Mouse (Mus musculus) limb, embryonic 14.5 days (tissue): Measurements from ENCODE around the gene Yme1l1. TPM values are rescaled to one million over a fixed set of nuclear protein-coding genes. Genes with fewer than 3 reads are reported as not detected.

ENCODE experiments used
- ATAC-seq: fragments of 200-750 bp; cut with Nextera tagmentation; 2 replicates; pipeline ENCODE4 v1.8.0; 2017; ENCODE audit warnings: low read depth, moderate number of reproducible peaks, moderate TSS enrichment; ENCODE audit not compliant: low FRiP score
- DNase-seq: peaks from one replicate; pipeline ENCODE4 v3.0.0-alpha.2; 2015; ENCODE audit warnings: low spot score
- H3K27ac ChIP-seq: fragments of 300-500 bp; sonication (generic); replicated peaks from 2 replicates; pipeline ENCODE4 v1.5.1; 2014; ENCODE audit warnings: low read depth, mild to moderate bottlenecking, low read length, moderate library complexity, mixed read lengths
- H3K27me3 ChIP-seq: fragments of 300-500 bp; sonication (generic); 2 replicates; pipeline ENCODE4 v1.6.1; 2014; ENCODE audit warnings: low read length, mixed read lengths; ENCODE audit not compliant: control insufficient read depth, insufficient read depth
- H3K36me3 ChIP-seq: fragments of 300-500 bp; sonication (generic); 2 replicates; pipeline ENCODE4 v1.6.1; 2014; ENCODE audit warnings: mild to moderate bottlenecking, low read length, moderate library complexity, mixed read lengths; ENCODE audit not compliant: control insufficient read depth, insufficient read depth
- H3K4me1 ChIP-seq: fragments of 300-500 bp; sonication (generic); 2 replicates; pipeline ENCODE4 v1.6.1; 2014; ENCODE audit warnings: antibody characterized with exemption, low read length, mixed read lengths; ENCODE audit not compliant: control insufficient read depth, insufficient read depth
- H3K4me2 ChIP-seq: fragments of 300-500 bp; sonication (generic); replicated peaks from 2 replicates; pipeline ENCODE4 v1.6.1; 2014; ENCODE audit warnings: low read depth, mild to moderate bottlenecking, low read length, moderate library complexity; ENCODE audit not compliant: severe bottlenecking
- H3K4me3 ChIP-seq: fragments of 300-500 bp; sonication (generic); replicated peaks from 2 replicates; pipeline ENCODE4 v1.5.1; 2014; ENCODE audit warnings: low read length
- H3K9ac ChIP-seq: fragments of 300-500 bp; sonication (generic); 2 replicates; pipeline ENCODE4 v1.6.1; 2014; ENCODE audit warnings: mild to moderate bottlenecking, low read depth, low read length, moderate library complexity; ENCODE audit not compliant: severe bottlenecking
- H3K9me3 ChIP-seq: fragments of 300-500 bp; sonication (generic); 2 replicates; pipeline ENCODE4 v1.6.1; 2016; ENCODE audit warnings: low read length; ENCODE audit not compliant: control insufficient read depth
- POLR2A ChIP-seq: fragments of 200-500 bp; IDR thresholded peaks from 2 replicates; pipeline ENCODE4 v1.8.0; 2012; ENCODE audit warnings: inconsistent platforms, mild to moderate bottlenecking, moderate library complexity, borderline replicate concordance; ENCODE audit not compliant: insufficient read depth, insufficient read length; ENCODE audit errors: extremely low read depth
- WGBS: fragments of 180-500 bp; shearing (Covaris S2); extraction: QIAGEN DNeasy Blood & Tissue Kit; methylation state at CpG from one replicate; pipeline ENCODE4 v1.1.7; 2014; 5-methylcytosine and 5-hydroxymethylcytosine counted together
- polyA plus RNA-seq, 2 experiments: library from polyadenylated mRNA; depleted of rRNA in 1 of 2; stranded (reverse) in 1 of 2; unstranded in 1 of 2; fragments of >200 nt; fragmentation: Nextera tagmentation in 1 of 2; extraction: Ambion mirVana in 1 of 2; gene quantifications; 2 replicates each; pipeline versions ENCODE4 v1.2.1 to v1.2.3; 2012 to 2014

Yme1l1 gene
- polyA plus RNA-seq, 2 experiments = 45.5 to 80.2 TPM

- H3K27ac ChIP-seq = no peak overlapping the region
- DNase-seq = no peak
- peaks cover 59% of the 10 kb centered on the region for H3K36me3 ChIP-seq
- H3K4me3 ChIP-seq = no peak overlapping the region
- no peak overlapping the region for H3K9ac ChIP-seq
- ATAC-seq = no peak
- no peaks in the 10 kb centered on the region for H3K4me1 ChIP-seq
- H3K9me3 ChIP-seq = no peaks in the 10 kb centered on the region
- H3K27me3 ChIP-seq = no peaks in the 10 kb centered on the region
- H3K4me2 ChIP-seq = no peak overlapping the region
- TF ChIP-seq POLR2A = no peak
- WGBS = 84% methylated on average over 1 of the region's 1 CpGs
Measured at GRCm38 (mm10) chr2:23194366-23194765, 38.2 kb downstream of the Yme1l1 start.

GRCm38 (mm10) chr2:23201034-23201433 is 44.9 kb downstream of the Yme1l1 start:
- Histone ChIP-seq H3K36me3 (peaks cover 18% of the 10 kb centered on the region), H3K4me2 (no peak overlapping the region), H3K4me1 (no peaks in the 10 kb centered on the region), H3K27ac (no peak overlapping the region), H3K27me3 (no peaks in the 10 kb centered on the region), H3K4me3 (no peak overlapping the region), H3K9me3 (no peaks in the 10 kb centered on the region), H3K9ac (no peak overlapping the region)
- TF ChIP-seq POLR2A = no peak
- 95% methylated on average over 1 of the region's 1 CpGs for WGBS
- no peak for ATAC-seq
- DNase-seq = no peak

- Histone ChIP-seq H3K4me1 (no peaks in the 10 kb centered on the region), H3K9ac (no peak overlapping the region), H3K27ac (no peak overlapping the region), H3K27me3 (no peaks in the 10 kb centered on the region), H3K4me3 (no peak overlapping the region), H3K9me3 (no peaks in the 10 kb centered on the region), H3K4me2 (no peak overlapping the region), H3K36me3 (peaks cover 13% of the 10 kb centered on the region)
- WGBS = 64% methylated on average over 15 of the region's 15 CpGs
- ATAC-seq (no peak), DNase-seq (no peak)
- no peak for TF ChIP-seq POLR2A
Measured at GRCm38 (mm10) chr2:23202900-23203670, 46.9 kb downstream of the Yme1l1 start.

- Histone ChIP-seq H3K36me3 (no peaks in the 10 kb centered on the region), H3K27ac (no peak within 1 kb of the TSS), H3K4me3 (no peak within 1 kb of the TSS), H3K9ac (no peak within 1 kb of the TSS), H3K4me1 (no peaks in the 10 kb centered on the region), H3K27me3 (no peaks in the 10 kb centered on the region), H3K4me2 (no peak within 1 kb of the TSS), H3K9me3 (no peaks in the 10 kb centered on the region)
- WGBS = 78% methylated on average over 15 of the region's 15 CpGs
- no peak for ATAC-seq
- no peak for TF ChIP-seq POLR2A
- DNase-seq = no peak
Measured at GRCm38 (mm10) chr2:23207070-23207526, 50.9 kb downstream of the Yme1l1 start, which contains the start of gene 4931423N10Rik. 4931423N10Rik (plus strand) TSS chr2:23207476.

GRCm38 (mm10) chr2:23213661-23214060 is 57.5 kb downstream of the Yme1l1 start:
- 72% methylated on average over 5 of the region's 5 CpGs for WGBS
- Histone ChIP-seq H3K4me2 (no peak overlapping the region), H3K4me3 (no peak overlapping the region), H3K4me1 (no peaks in the 10 kb centered on the region), H3K9me3 (no peaks in the 10 kb centered on the region), H3K9ac (no peak overlapping the region), H3K36me3 (no peaks in the 10 kb centered on the region), H3K27me3 (no peaks in the 10 kb centered on the region), H3K27ac (no peak overlapping the region)
- ATAC-seq (no peak), DNase-seq (no peak)
- TF ChIP-seq POLR2A = no peak
